Mouse (Mus musculus) lung, postnatal 0 days (tissue): ENCODE results near the gene Dhrs4. TPM values are rescaled to one million over a fixed set of nuclear protein-coding genes. Genes with fewer than 3 reads are reported as not detected.
A peak's percentile ranks its signal among the peaks of the same experiment; 100 is the strongest.

Source experiments
- ATAC-seq: fragments of 200-750 bp; cut with Nextera tagmentation; 2 replicates; pipeline ENCODE4 v1.8.0; 2017; ENCODE audit warnings: moderate library complexity
- DNase-seq: peaks from one replicate; pipeline ENCODE4 v3.0.0-alpha.2; 2016; ENCODE audit warnings: low spot score
- H3K27ac ChIP-seq: fragments of 300-500 bp; sonication (generic); 2 replicates; pipeline ENCODE4 v1.5.1; 2014; ENCODE audit warnings: antibody characterized with exemption, mild to moderate bottlenecking, low read length, mixed read lengths
- H3K27me3 ChIP-seq: fragments of 300-500 bp; sonication (generic); replicated peaks from 2 replicates; pipeline ENCODE4 v1.6.1; 2014; ENCODE audit warnings: low read length, mixed read lengths; ENCODE audit not compliant: insufficient read depth
- H3K36me3 ChIP-seq: fragments of 300-500 bp; sonication (generic); 2 replicates; pipeline ENCODE4 v1.6.1; 2014; ENCODE audit warnings: low read length, mixed read lengths; ENCODE audit not compliant: insufficient read depth
- H3K4me1 ChIP-seq: fragments of 300-500 bp; sonication (generic); 2 replicates; pipeline ENCODE4 v1.6.1; 2014; ENCODE audit warnings: antibody characterized with exemption, low read depth, low read length, mixed read lengths; ENCODE audit not compliant: insufficient read depth
- H3K4me2 ChIP-seq: fragments of 300-500 bp; sonication (generic); replicated peaks from 2 replicates; pipeline ENCODE4 v1.6.1; 2014; ENCODE audit warnings: low read depth, mild to moderate bottlenecking, low read length, moderate library complexity, mixed read lengths
- H3K4me3 ChIP-seq: fragments of 300-500 bp; sonication (generic); 2 replicates; pipeline ENCODE4 v1.5.1; 2014; ENCODE audit warnings: low read depth, low read length
- H3K9ac ChIP-seq: fragments of 300-500 bp; sonication (generic); replicated peaks from 2 replicates; pipeline ENCODE4 v1.6.1; 2014; ENCODE audit warnings: low read depth, mild to moderate bottlenecking
- H3K9me3 ChIP-seq: fragments of 300-500 bp; sonication (generic); 2 replicates; pipeline ENCODE4 v1.6.1; 2016; ENCODE audit warnings: low read length, mixed read lengths
- CTCF ChIP-seq: IDR thresholded peaks from 2 replicates; pipeline ENCODE4 v1.5.1; 2016; ENCODE audit warnings: antibody characterized with exemption, mild to moderate bottlenecking
- EP300 ChIP-seq: IDR thresholded peaks from 2 replicates; pipeline ENCODE4 v1.6.1; 2016; ENCODE audit warnings: antibody characterized with exemption, mild to moderate bottlenecking, control low read depth
- WGBS: fragments of 180-500 bp; shearing (Covaris S2); extraction: QIAGEN DNeasy Blood & Tissue Kit; methylation state at CpG from one replicate; pipeline ENCODE4 v1.1.7; 2014; 5-methylcytosine and 5-hydroxymethylcytosine counted together
- polyA plus RNA-seq: library from polyadenylated mRNA; unstranded; fragments of >200 nt; fragmentation: Nextera tagmentation; extraction: Ambion mirVana; gene quantifications from 2 replicates; pipeline ENCODE4 v1.2.1, GENCODE M21; 2015

The Dhrs4 gene
- polyA plus RNA-seq, 1 experiment from 2014 or later, result 54.8 TPM

GRCm38 (mm10) chr14:55520451-55521361 is 42.1 kb downstream of the Dhrs4 start:
- ATAC-seq, result peak; percentile 59
- H3K4me3 ChIP-seq, result peak overlapping the region; percentile 28
- H3K9me3 ChIP-seq, result no peaks in the 10 kb centered on the region
- TF ChIP-seq EP300 (no peak), CTCF (peak; percentile 28; the same call in 1 of the 2 replicates)
- 2% methylated on average over 59 of the region's 61 CpGs for WGBS
- peak overlapping the region; percentile 58 for H3K4me2 ChIP-seq
- H3K9ac ChIP-seq, result no peak overlapping the region
- H3K36me3 ChIP-seq, result no peaks in the 10 kb centered on the region
- peaks cover 26% of the 10 kb centered on the region; the same call in 1 of the 2 replicates for H3K27me3 ChIP-seq
- no peak overlapping the region for H3K27ac ChIP-seq
- peaks cover 5% of the 10 kb centered on the region; the same call in 1 of the 2 replicates for H3K4me1 ChIP-seq
- peak; percentile 15 for DNase-seq

- no peak for ATAC-seq
- DNase-seq, result no peak
- WGBS, result 40% methylated on average over 4 of the region's 4 CpGs
- Histone ChIP-seq H3K9ac (no peak overlapping the region), H3K4me2 (no peak overlapping the region), H3K4me3 (no peak overlapping the region), H3K36me3 (no peaks in the 10 kb centered on the region), H3K9me3 (no peaks in the 10 kb centered on the region), H3K4me1 (peaks cover 5% of the 10 kb centered on the region; the same call in 1 of the 2 replicates), H3K27ac (no peak overlapping the region), H3K27me3 (peaks cover 23% of the 10 kb centered on the region; the same call in 1 of the 2 replicates)
- no peak for TF ChIP-seq EP300
- no peak for TF ChIP-seq CTCF
These were observed 45.5 kb downstream of the Dhrs4 start for GRCm38 (mm10) chr14:55524062-55524461.

- 16% methylated on average over 8 of the region's 8 CpGs for WGBS
- Histone ChIP-seq H3K4me1 (peaks cover 5% of the 10 kb centered on the region; the same call in 1 of the 2 replicates), H3K9me3 (no peaks in the 10 kb centered on the region), H3K27ac (no peak within 1 kb of the TSS), H3K36me3 (no peaks in the 10 kb centered on the region), H3K27me3 (peaks cover 18% of the 10 kb centered on the region; the same call in 1 of the 2 replicates), H3K4me3 (no peak within 1 kb of the TSS), H3K4me2 (no peak within 1 kb of the TSS), H3K9ac (no peak within 1 kb of the TSS)
- TF ChIP-seq EP300, result no peak
- no peak for TF ChIP-seq CTCF
- no peak for DNase-seq
- ATAC-seq, result no peak
These were observed 46.2 kb downstream of the Dhrs4 start, which contains the start of gene Nrl for GRCm38 (mm10) chr14:55524785-55525184. TSS of gene Nrl (minus strand) at chr14:55524981.

GRCm38 (mm10) chr14:55526674-55527073 is 48.1 kb downstream of the Dhrs4 start:
- WGBS, result 73% methylated on average over 2 of the region's 2 CpGs
- H3K9me3 ChIP-seq, result no peaks in the 10 kb centered on the region
- H3K27ac ChIP-seq, result no peak overlapping the region
- TF ChIP-seq EP300 (no peak), CTCF (no peak)
- no peaks in the 10 kb centered on the region for H3K36me3 ChIP-seq
- no peaks in the 10 kb centered on the region for H3K4me1 ChIP-seq
- H3K9ac ChIP-seq, result no peak overlapping the region
- H3K27me3 ChIP-seq, result peaks cover 3% of the 10 kb centered on the region; the same call in 1 of the 2 replicates
- no peak overlapping the region for H3K4me3 ChIP-seq
- H3K4me2 ChIP-seq, result no peak overlapping the region
- ATAC-seq, result no peak
- no peak for DNase-seq

GRCm38 (mm10) chr14:55527940-55528339 is 49.4 kb downstream of the Dhrs4 start:
- Histone ChIP-seq H3K4me3 (no peak overlapping the region), H3K4me1 (no peaks in the 10 kb centered on the region), H3K9ac (no peak overlapping the region), H3K4me2 (no peak overlapping the region), H3K27ac (no peak overlapping the region), H3K27me3 (no peaks in the 10 kb centered on the region), H3K36me3 (no peaks in the 10 kb centered on the region), H3K9me3 (no peaks in the 10 kb centered on the region)
- DNase-seq (peak; percentile 69), ATAC-seq (no peak)
- TF ChIP-seq CTCF (peak; percentile 62), EP300 (no peak)
- 13% methylated on average over 3 of the region's 3 CpGs for WGBS

GRCm38 (mm10) chr14:55536116-55536745 is 57.7 kb downstream of the Dhrs4 start:
- Histone ChIP-seq H3K27me3 (no peaks in the 10 kb centered on the region), H3K36me3 (no peaks in the 10 kb centered on the region), H3K4me3 (no peak overlapping the region), H3K4me2 (no peak overlapping the region), H3K9ac (no peak overlapping the region), H3K9me3 (no peaks in the 10 kb centered on the region), H3K4me1 (0 out of 2 replicates have a peak, but pooled peaks cover 4% of the 10 kb centered on the region), H3K27ac (no peak overlapping the region)
- ATAC-seq, result no peak
- peak; percentile 28 for DNase-seq
- no peak for TF ChIP-seq EP300
- TF ChIP-seq CTCF, result peak; percentile 87
- 40% methylated on average over 6 of the region's 6 CpGs for WGBS

Other genes starting within 250 kb of the Dhrs4 start
- gene Carmil3, start 11.9 kb downstream of the Dhrs4 start, polyA plus RNA-seq, result 0.23 and 0.42 TPM in 2 replicates
- gene Cpne6, start 31.7 kb downstream of the Dhrs4 start, polyA plus RNA-seq, result not detected in 2 replicates
- not detected in 2 replicates for gene Nrl, start 46.2 kb downstream of the Dhrs4 start, polyA plus RNA-seq
- gene Pck2, start 61.5 kb downstream of the Dhrs4 start, polyA plus RNA-seq, result 37.4 and 37.6 TPM in 2 replicates
- 93.4 and 95.3 TPM in 2 replicates for gene Dcaf11, start 81.2 kb downstream of the Dhrs4 start, polyA plus RNA-seq
- 1.8 and 2.3 TPM in 2 replicates for gene A730061H03Rik, start 81.6 kb downstream of the Dhrs4 start, polyA plus RNA-seq
- gene Fitm1, start 96.9 kb downstream of the Dhrs4 start, polyA plus RNA-seq, result 1.3 and 1.5 TPM in 2 replicates
- gene Psme1, start 99.4 kb downstream of the Dhrs4 start, polyA plus RNA-seq, result 215 and 219 TPM in 2 replicates
- 18.3 and 18.9 TPM in 2 replicates for gene Emc9, start 106.5 kb downstream of the Dhrs4 start, polyA plus RNA-seq
- 308 and 312 TPM in 2 replicates for gene Psme2, start 112.4 kb downstream of the Dhrs4 start, polyA plus RNA-seq
- gene Rnf31, start 113.0 kb downstream of the Dhrs4 start, polyA plus RNA-seq, result 17.4 and 24.1 TPM in 2 replicates
- gene Irf9, start 124.8 kb downstream of the Dhrs4 start, polyA plus RNA-seq, result 26.2 and 29.5 TPM in 2 replicates
- gene Rec8, start 139.3 kb downstream of the Dhrs4 start, polyA plus RNA-seq, result 4.4 and 4.7 TPM in 2 replicates
- gene Ipo4, start 157.2 kb downstream of the Dhrs4 start, polyA plus RNA-seq, result 25.5 and 25.9 TPM in 2 replicates
- gene Gm49378, start 159.1 kb downstream of the Dhrs4 start, polyA plus RNA-seq, result 1.2 and 2.0 TPM in 2 replicates
- 84.3 and 91.1 TPM in 2 replicates for gene Tm9sf1, start 165.0 kb downstream of the Dhrs4 start, polyA plus RNA-seq
- gene Tssk4, start 171.4 kb downstream of the Dhrs4 start, polyA plus RNA-seq, result 0.58 and 0.61 TPM in 2 replicates
- gene Mdp1, start 181.8 kb downstream of the Dhrs4 start, polyA plus RNA-seq, result 46.2 and 47.6 TPM in 2 replicates
- gene Gmpr2, start 193.2 kb downstream of the Dhrs4 start, polyA plus RNA-seq, result 34.0 and 38.6 TPM in 2 replicates
- 369 and 396 TPM in 2 replicates for gene Nedd8, start 193.4 kb downstream of the Dhrs4 start, polyA plus RNA-seq
- 18.8 and 19.9 TPM in 2 replicates for gene Tinf2, start 203.1 kb downstream of the Dhrs4 start, polyA plus RNA-seq
- gene Tgm1, start 235.2 kb downstream of the Dhrs4 start, polyA plus RNA-seq, result 14.2 and 20.6 TPM in 2 replicates
- gene Rabggta, start 243.5 kb downstream of the Dhrs4 start, polyA plus RNA-seq, result 31.4 and 32.5 TPM in 2 replicates